Mouse (Mus musculus) myocyte (in vitro differentiated cells): ENCODE measurements at regions not wholly inside any gene's neighbourhood (a gene's known extent, or its start where the extent isn't known, plus 50 kb on each side); places are given as distances from the start of the nearest gene placed in this dataset.
A peak's percentile ranks its signal among the peaks of the same experiment; 100 is the strongest.

Experiments used
- E2F4 ChIP-seq: IDR thresholded peaks from one replicate; pipeline ENCODE4 v1.6.1; 2011; ENCODE audit warnings: mild to moderate bottlenecking, control low read depth, moderate library complexity; ENCODE audit not compliant: insufficient read depth
- MAX ChIP-seq: IDR thresholded peaks from one replicate; pipeline ENCODE4 v1.6.1; 2011; ENCODE audit warnings: low read depth, mild to moderate bottlenecking, control low read depth
- MYOD1 ChIP-seq, 3 experiments: IDR thresholded peaks; one replicate each; pipeline ENCODE4 v1.6.1; 2011; ENCODE audit warnings: control low read depth in 2 of 3, low read depth in 2 of 3, mild to moderate bottlenecking in 2 of 3, moderate library complexity in 1 of 3; ENCODE audit not compliant: insufficient read length in 2 of 3, control insufficient read depth in 1 of 3
- MYOG ChIP-seq, 3 experiments: IDR thresholded peaks; one replicate each; pipeline ENCODE4 v1.6.1; 2011; ENCODE audit warnings: control low read depth in 2 of 3, low read depth in 2 of 3, mild to moderate bottlenecking in 2 of 3; ENCODE audit not compliant: insufficient read length in 2 of 3, control insufficient read depth in 1 of 3, insufficient read depth in 1 of 3
- POLR2A ChIP-seq: IDR thresholded peaks from one replicate; pipeline ENCODE4 v1.6.1; 2011; ENCODE audit warnings: low read depth, mild to moderate bottlenecking, control low read depth, moderate library complexity; ENCODE audit not compliant: insufficient read length
- POLR2AphosphoS2 ChIP-seq: IDR thresholded peaks from one replicate; pipeline ENCODE4 v1.6.1; 2011; ENCODE audit warnings: low read depth, control low read depth; ENCODE audit not compliant: insufficient read length
- REST ChIP-seq: IDR thresholded peaks from one replicate; pipeline ENCODE4 v1.6.1; 2011; ENCODE audit warnings: mild to moderate bottlenecking, control low read depth, moderate library complexity; ENCODE audit not compliant: insufficient read depth, insufficient read length
- TCF12 ChIP-seq: IDR thresholded peaks from one replicate; pipeline ENCODE4 v1.6.1; 2011; ENCODE audit warnings: mild to moderate bottlenecking, control low read depth; ENCODE audit not compliant: poor library complexity, insufficient read depth, severe bottlenecking
- TCF3 ChIP-seq: IDR thresholded peaks from one replicate; pipeline ENCODE4 v1.6.1; 2011; ENCODE audit warnings: low read depth, control low read depth; ENCODE audit not compliant: insufficient read length
- USF1 ChIP-seq: IDR thresholded peaks from one replicate; pipeline ENCODE4 v1.6.1; 2011; ENCODE audit warnings: low read depth, mild to moderate bottlenecking, control low read depth, moderate library complexity

GRCm38 (mm10) chr3:143631183-143631582, 573.8 kb downstream of the Lmo4 start:
- TF ChIP-seq POLR2A (no peak), TCF12 (no peak), USF1 (no peak), MAX (no peak), MYOD1 (IDR thresholded peaks at IDR 0.05; ENCODE audit: control insufficient read depth in 1 of 3, insufficient read length in 2 of 3, low read depth in 2 of 3) (peak in 1 of 3 experiments; percentile 13), POLR2AphosphoS2 (no peak), E2F4 (no peak), MYOG (IDR thresholded peaks at IDR 0.05; ENCODE audit: control insufficient read depth in 1 of 3, insufficient read depth in 1 of 3, insufficient read length in 2 of 3, low read depth in 2 of 3) (peak in 1 of 3 experiments; percentile 29), REST (no peak), TCF3 (no peak)
